Mouse (Mus musculus): Measurements from ENCODE around the gene Zbtb8a. TPM values are rescaled to one million over a fixed set of nuclear protein-coding genes. Genes with fewer than 3 reads are reported as not detected.

Zbtb8a gene
- total and polyA plus RNA-seq, 2 experiments from 2014 or later = 15.3 to 26.9 TPM

GRCm38 (mm10) chr4:129354236-129354635, 23.7 kb downstream of the Zbtb8a start:
- peak; percentile 40 for DNase-seq (ENCODE audit: low spot score)
- 80% methylated on average over 15 of the region's 15 CpGs for WGBS

GRCm38 (mm10) chr4:129353176-129353575, 24.7 kb downstream of the Zbtb8a start:
- no peak overlapping the region for H3K4me3 ChIP-seq (ENCODE audit: low read length)
- no peak overlapping the region for H3K4me2 ChIP-seq (ENCODE audit: low read depth, low read length)
- no peaks in the 10 kb centered on the region for H3K27me3 ChIP-seq (ENCODE audit: insufficient read depth, low read length)
- ATAC-seq (no peak), DNase-seq (ENCODE audit: low spot score) (no peak)
- H3K4me1 ChIP-seq (ENCODE audit: insufficient read depth, low read length) = no peaks in the 10 kb centered on the region
- H3K36me3 ChIP-seq (ENCODE audit: insufficient read depth, low read length) = peaks cover 39% of the 10 kb centered on the region
- 90% methylated on average over 12 of the region's 12 CpGs for WGBS
- no peak for TF ChIP-seq CTCF (IDR thresholded peaks at IDR 0.05; ENCODE audit: low read depth)
- no peak overlapping the region for H3K27ac ChIP-seq
- no peaks in the 10 kb centered on the region for H3K9me3 ChIP-seq (ENCODE audit: low read length)
- no peak overlapping the region for H3K9ac ChIP-seq (replicated peaks; ENCODE audit: low read length)

More at GRCm38 (mm10) chr4:129354236-129354635, 23.7 kb downstream of the Zbtb8a start:
- ATAC-seq = no peak
- Histone ChIP-seq H3K27me3 (ENCODE audit: insufficient read depth, low read length) (no peaks in the 10 kb centered on the region), H3K4me2 (ENCODE audit: low read depth, low read length) (no peak overlapping the region), H3K9me3 (ENCODE audit: low read length) (no peaks in the 10 kb centered on the region), H3K36me3 (ENCODE audit: insufficient read depth, low read length) (peaks cover 44% of the 10 kb centered on the region), H3K4me1 (ENCODE audit: insufficient read depth, low read length) (no peaks in the 10 kb centered on the region), H3K9ac (replicated peaks; ENCODE audit: low read length) (no peak overlapping the region), H3K4me3 (ENCODE audit: low read length) (no peak overlapping the region), H3K27ac (no peak overlapping the region)
- no peak for TF ChIP-seq CTCF (IDR thresholded peaks at IDR 0.05; ENCODE audit: low read depth)

- H3K27me3 ChIP-seq (ENCODE audit: insufficient read depth, low read length) = no peaks in the 10 kb centered on the region
- no peaks in the 10 kb centered on the region for H3K9me3 ChIP-seq (ENCODE audit: low read length)
- TF ChIP-seq CTCF (IDR thresholded peaks at IDR 0.05; ENCODE audit: low read depth) = no peak
- ATAC-seq (0 out of 2 replicates have a peak, but pooled peaks have one; percentile 35), DNase-seq (ENCODE audit: low spot score) (no peak)
- peaks cover 27% of the 10 kb centered on the region for H3K36me3 ChIP-seq (ENCODE audit: insufficient read depth, low read length)
- 74% methylated on average over 6 of the region's 6 CpGs for WGBS
- no peak overlapping the region for H3K4me2 ChIP-seq (ENCODE audit: low read depth, low read length)
- no peak overlapping the region for H3K9ac ChIP-seq (replicated peaks; ENCODE audit: low read length)
- no peak overlapping the region for H3K4me3 ChIP-seq (ENCODE audit: low read length)
- H3K27ac ChIP-seq = no peak overlapping the region
- no peaks in the 10 kb centered on the region for H3K4me1 ChIP-seq (ENCODE audit: insufficient read depth, low read length)
Observed at GRCm38 (mm10) chr4:129351111-129351510, 26.8 kb downstream of the Zbtb8a start.

GRCm38 (mm10) chr4:129350644-129351043, 27.3 kb downstream of the Zbtb8a start:
- H3K9me3 ChIP-seq (ENCODE audit: low read length) = no peaks in the 10 kb centered on the region
- no peaks in the 10 kb centered on the region for H3K4me1 ChIP-seq (ENCODE audit: insufficient read depth, low read length)
- TF ChIP-seq CTCF (IDR thresholded peaks at IDR 0.05; ENCODE audit: low read depth) = peak; percentile 97
- no peak overlapping the region for H3K4me3 ChIP-seq (ENCODE audit: low read length)
- peak; percentile 93 for DNase-seq (ENCODE audit: low spot score)
- peaks cover 23% of the 10 kb centered on the region for H3K36me3 ChIP-seq (ENCODE audit: insufficient read depth, low read length)
- no peak overlapping the region for H3K4me2 ChIP-seq (ENCODE audit: low read depth, low read length)
- WGBS = 12% methylated on average over 1 of the region's 1 CpGs
- H3K9ac ChIP-seq (replicated peaks; ENCODE audit: low read length) = no peak overlapping the region
- ATAC-seq = peak; percentile 84
- H3K27me3 ChIP-seq (ENCODE audit: insufficient read depth, low read length) = no peaks in the 10 kb centered on the region
- no peak overlapping the region for H3K27ac ChIP-seq

GRCm38 (mm10) chr4:129346481-129347154, 31.3 kb downstream of the Zbtb8a start:
- Histone ChIP-seq H3K4me1 (ENCODE audit: insufficient read depth, low read length) (no peaks in the 10 kb centered on the region), H3K27me3 (ENCODE audit: insufficient read depth, low read length) (no peaks in the 10 kb centered on the region), H3K9ac (replicated peaks; ENCODE audit: low read length) (no peak overlapping the region), H3K27ac (no peak overlapping the region), H3K9me3 (ENCODE audit: low read length) (no peaks in the 10 kb centered on the region), H3K36me3 (ENCODE audit: insufficient read depth, low read length) (peaks cover 13% of the 10 kb centered on the region; the same call in 1 of the 2 replicates), H3K4me2 (ENCODE audit: low read depth, low read length) (no peak overlapping the region), H3K4me3 (ENCODE audit: low read length) (no peak overlapping the region)
- ATAC-seq = no peak
- 77% methylated on average over 15 of the region's 15 CpGs for WGBS
- no peak for DNase-seq (ENCODE audit: low spot score)
- TF ChIP-seq CTCF (IDR thresholded peaks at IDR 0.05; ENCODE audit: low read depth) = no peak

GRCm38 (mm10) chr4:129342705-129343104, 35.2 kb downstream of the Zbtb8a start:
- DNase-seq (ENCODE audit: low spot score) = no peak
- H3K4me1 ChIP-seq (ENCODE audit: insufficient read depth, low read length) = no peaks in the 10 kb centered on the region
- WGBS = 86% methylated on average over 2 of the region's 2 CpGs
- no peak for TF ChIP-seq CTCF (IDR thresholded peaks at IDR 0.05; ENCODE audit: low read depth)
- no peak overlapping the region for H3K9ac ChIP-seq (replicated peaks; ENCODE audit: low read length)
- no peaks in the 10 kb centered on the region for H3K9me3 ChIP-seq (ENCODE audit: low read length)
- no peak overlapping the region for H3K27ac ChIP-seq
- peaks cover 15% of the 10 kb centered on the region; the same call in 1 of the 2 replicates for H3K36me3 ChIP-seq (ENCODE audit: insufficient read depth, low read length)
- ATAC-seq = no peak
- H3K4me3 ChIP-seq (ENCODE audit: low read length) = no peak overlapping the region
- no peaks in the 10 kb centered on the region for H3K27me3 ChIP-seq (ENCODE audit: insufficient read depth, low read length)
- H3K4me2 ChIP-seq (ENCODE audit: low read depth, low read length) = no peak overlapping the region

- no peak for ATAC-seq
- H3K27ac ChIP-seq = no peak overlapping the region
- no peaks in the 10 kb centered on the region for H3K4me1 ChIP-seq (ENCODE audit: insufficient read depth, low read length)
Observed at GRCm38 (mm10) chr4:129341888-129342287, 36.0 kb downstream of the Zbtb8a start.

More at GRCm38 (mm10) chr4:129341888-129342287, 36.0 kb downstream of the Zbtb8a start:
- Histone ChIP-seq H3K27me3 (ENCODE audit: insufficient read depth, low read length) (no peaks in the 10 kb centered on the region), H3K9ac (replicated peaks; ENCODE audit: low read length) (no peak overlapping the region), H3K4me2 (ENCODE audit: low read depth, low read length) (no peak overlapping the region), H3K4me3 (ENCODE audit: low read length) (no peak overlapping the region), H3K9me3 (ENCODE audit: low read length) (no peaks in the 10 kb centered on the region), H3K36me3 (ENCODE audit: insufficient read depth, low read length) (peaks cover 15% of the 10 kb centered on the region; the same call in 1 of the 2 replicates)
- 93% methylated on average over 1 of the region's 1 CpGs for WGBS
- no peak for DNase-seq (ENCODE audit: low spot score)
- TF ChIP-seq CTCF (IDR thresholded peaks at IDR 0.05; ENCODE audit: low read depth) = peak; percentile 27; the same call in 1 of the 2 replicates

All from hindbrain, postnatal 0 days (tissue).